Mouse (Mus musculus) embryonic facial prominence, embryonic 10.5 days (tissue): Measurements from ENCODE around the gene Myh2. TPM values are rescaled to one million over a fixed set of nuclear protein-coding genes. Genes with fewer than 3 reads are reported as not detected.

Experiments used
- DNase-seq: peaks from one replicate; pipeline ENCODE4 v3.0.0-alpha.2; 2017; ENCODE audit warnings: low spot score
- H3K27ac ChIP-seq: fragments of 300-500 bp; sonication (generic); replicated peaks from 2 replicates; pipeline ENCODE4 v1.5.1; 2016; ENCODE audit warnings: mild to moderate bottlenecking
- H3K27me3 ChIP-seq: fragments of 300-500 bp; sonication (generic); replicated peaks from 2 replicates; pipeline ENCODE4 v1.6.1; 2016; ENCODE audit warnings: low read depth, mild to moderate bottlenecking; ENCODE audit not compliant: poor library complexity, severe bottlenecking
- H3K36me3 ChIP-seq: fragments of 300-500 bp; sonication (generic); replicated peaks from 2 replicates; pipeline ENCODE4 v1.6.1; 2016; ENCODE audit warnings: mild to moderate bottlenecking, moderate library complexity
- H3K4me1 ChIP-seq: fragments of 300-500 bp; sonication (generic); 2 replicates; pipeline ENCODE4 v1.6.1; 2016
- H3K4me3 ChIP-seq: fragments of 300-500 bp; sonication (generic); 2 replicates; pipeline ENCODE4 v1.5.1; 2016; ENCODE audit warnings: mild to moderate bottlenecking, moderate library complexity
- H3K9me3 ChIP-seq: fragments of 300-500 bp; sonication (generic); 2 replicates; pipeline ENCODE4 v1.6.1; 2016; ENCODE audit warnings: mild to moderate bottlenecking
- WGBS: fragments of 180-500 bp; shearing (Covaris S2); methylation state at CpG from one replicate; pipeline ENCODE4 v1.1.7; 2016; 5-methylcytosine and 5-hydroxymethylcytosine counted together
- polyA plus RNA-seq: library from polyadenylated mRNA; unstranded; fragments of >200 nt; fragmentation: Nextera tagmentation; extraction: Ambion mirVana; gene quantifications from 2 replicates; pipeline ENCODE4 v1.2.1, GENCODE M21; 2016

The Myh2 gene
- polyA plus RNA-seq, 1 experiment from 2014 or later = 0.04 TPM

- Histone ChIP-seq H3K9me3 (no peaks in the 10 kb centered on the region), H3K36me3 (no peaks in the 10 kb centered on the region), H3K27me3 (no peaks in the 10 kb centered on the region), H3K4me1 (no peaks in the 10 kb centered on the region), H3K4me3 (no peak overlapping the region), H3K27ac (no peak overlapping the region)
- WGBS = 90% methylated on average over 5 of the region's 5 CpGs
- no peak for DNase-seq
Measured at GRCm38 (mm10) chr11:67229166-67229565, 58.3 kb downstream of the Myh2 start.

- no peaks in the 10 kb centered on the region for H3K36me3 ChIP-seq
- no peak overlapping the region for H3K4me3 ChIP-seq
- no peaks in the 10 kb centered on the region for H3K27me3 ChIP-seq
- no peak overlapping the region for H3K27ac ChIP-seq
- H3K4me1 ChIP-seq = no peaks in the 10 kb centered on the region
- H3K9me3 ChIP-seq = no peaks in the 10 kb centered on the region
- DNase-seq = no peak
- 82% methylated on average over 2 of the region's 2 CpGs for WGBS
Measured at GRCm38 (mm10) chr11:67229946-67230345, 59.1 kb downstream of the Myh2 start.

- Histone ChIP-seq H3K4me3 (no peak overlapping the region), H3K9me3 (no peaks in the 10 kb centered on the region), H3K4me1 (no peaks in the 10 kb centered on the region), H3K27ac (no peak overlapping the region), H3K36me3 (no peaks in the 10 kb centered on the region), H3K27me3 (no peaks in the 10 kb centered on the region)
- DNase-seq = peak; percentile 34
- 60% methylated on average over 5 of the region's 5 CpGs for WGBS
Measured at GRCm38 (mm10) chr11:67235639-67236358, 65.0 kb downstream of the Myh2 start.

- no peak for DNase-seq
- Histone ChIP-seq H3K27ac (no peak overlapping the region), H3K36me3 (no peaks in the 10 kb centered on the region), H3K9me3 (no peaks in the 10 kb centered on the region), H3K4me3 (no peak overlapping the region), H3K27me3 (no peaks in the 10 kb centered on the region), H3K4me1 (no peaks in the 10 kb centered on the region)
- 90% methylated on average over 9 of the region's 9 CpGs for WGBS
Measured at GRCm38 (mm10) chr11:67236799-67237198, 66.0 kb downstream of the Myh2 start.

GRCm38 (mm10) chr11:67237481-67238079 is 66.8 kb downstream of the Myh2 start, which contains the start of gene Myh4:
Gene Myh4, plus strand, starts transcription at chr11:67238029.
- H3K9me3 ChIP-seq = no peaks in the 10 kb centered on the region
- H3K27ac ChIP-seq = no peak within 1 kb of the TSS
- H3K4me3 ChIP-seq = no peak within 1 kb of the TSS
- H3K36me3 ChIP-seq = no peaks in the 10 kb centered on the region
- H3K4me1 ChIP-seq = no peaks in the 10 kb centered on the region
- WGBS = 88% methylated on average over 5 of the region's 5 CpGs
- DNase-seq = no peak
- no peaks in the 10 kb centered on the region for H3K27me3 ChIP-seq

GRCm38 (mm10) chr11:67241051-67241450 is 70.2 kb downstream of the Myh2 start:
- Histone ChIP-seq H3K27ac (no peak overlapping the region), H3K4me3 (no peak overlapping the region), H3K9me3 (no peaks in the 10 kb centered on the region), H3K36me3 (no peaks in the 10 kb centered on the region), H3K27me3 (no peaks in the 10 kb centered on the region), H3K4me1 (no peaks in the 10 kb centered on the region)
- WGBS = 93% methylated on average over 6 of the region's 6 CpGs
- DNase-seq = no peak

Other genes starting within 250 kb of the Myh2 start
- not detected in 2 replicates for gene Tmem238l, start 214.4 kb upstream of the Myh2 start, polyA plus RNA-seq
- 0.69 and 1.2 TPM in 2 replicates for gene Tmem220, start 145.9 kb upstream of the Myh2 start, polyA plus RNA-seq
- 30.4 and 32.6 TPM in 2 replicates for gene Adprm, start 118.4 kb upstream of the Myh2 start, polyA plus RNA-seq
- 23.7 and 26.4 TPM in 2 replicates for gene Sco1, start 118.4 kb upstream of the Myh2 start, polyA plus RNA-seq
- gene Myh3, start 92.7 kb upstream of the Myh2 start, polyA plus RNA-seq = 0.21 and 0.30 TPM in 2 replicates
- gene Myh1, start 29.0 kb downstream of the Myh2 start, polyA plus RNA-seq = not detected in 2 replicates
- gene Myh4, start 67.0 kb downstream of the Myh2 start, polyA plus RNA-seq = 0.05 TPM in 1 of 2 replicates, not detected in the other
- 0.05 and 0.09 TPM in 2 replicates for gene Myh8, start 106.1 kb downstream of the Myh2 start, polyA plus RNA-seq
- 0.05 TPM in 1 of 2 replicates, not detected in the other for gene Myh13, start 150.6 kb downstream of the Myh2 start, polyA plus RNA-seq